Mouse (Mus musculus): ENCODE data around the gene Mars2. TPM values are rescaled to one million over a fixed set of nuclear protein-coding genes. Genes with fewer than 3 reads are reported as not detected.

Gene Mars2
- polyA plus RNA-seq, 1 experiment from 2014 or later, result 5.5 TPM

- DNase-seq (ENCODE audit: low spot score), result no peak
Observed at GRCm38 (mm10) chr1:55201850-55202752, 34.9 kb upstream of the Mars2 start.

GRCm38 (mm10) chr1:55205808-55206327 is 31.1 kb upstream of the Mars2 start:
- WGBS, result 69% methylated on average over 5 of the region's 5 CpGs

More at GRCm38 (mm10) chr1:55201850-55202752, 34.9 kb upstream of the Mars2 start:
- ATAC-seq (replicated peaks; ENCODE audit: low FRiP score, low TSS enrichment, low read depth), result no peak
- no peaks in the 10 kb centered on the region for H3K27me3 ChIP-seq (replicated peaks; ENCODE audit: control insufficient read depth, insufficient read depth, low read length)
- H3K4me2 ChIP-seq (ENCODE audit: low read length), result no peak overlapping the region
- H3K27ac ChIP-seq (ENCODE audit: low read depth), result peak overlapping the region; percentile 29
- no peak overlapping the region for H3K4me3 ChIP-seq (ENCODE audit: low read depth, low read length)
- H3K9ac ChIP-seq (ENCODE audit: low read length), result no peak overlapping the region
- 65% methylated on average over 18 of the region's 18 CpGs for WGBS
- H3K36me3 ChIP-seq (ENCODE audit: control insufficient read depth, insufficient read depth, low read length), result no peaks in the 10 kb centered on the region
- H3K9me3 ChIP-seq (ENCODE audit: control insufficient read depth, low read length), result no peaks in the 10 kb centered on the region
- H3K4me1 ChIP-seq (replicated peaks; ENCODE audit: control insufficient read depth, insufficient read depth, low read length), result peaks cover 10% of the 10 kb centered on the region; the same call in 1 of the 2 replicates

GRCm38 (mm10) chr1:55207561-55207960 is 29.4 kb upstream of the Mars2 start:
- Histone ChIP-seq H3K27me3 (replicated peaks; ENCODE audit: control insufficient read depth, insufficient read depth, low read length) (no peaks in the 10 kb centered on the region), H3K4me1 (replicated peaks; ENCODE audit: control insufficient read depth, insufficient read depth, low read length) (no peaks in the 10 kb centered on the region), H3K27ac (ENCODE audit: low read depth) (no peak overlapping the region), H3K4me2 (ENCODE audit: low read length) (no peak overlapping the region), H3K9ac (ENCODE audit: low read length) (no peak overlapping the region), H3K9me3 (ENCODE audit: control insufficient read depth, low read length) (no peaks in the 10 kb centered on the region), H3K4me3 (ENCODE audit: low read depth, low read length) (no peak overlapping the region), H3K36me3 (ENCODE audit: control insufficient read depth, insufficient read depth, low read length) (no peaks in the 10 kb centered on the region)
- no peak for ATAC-seq (replicated peaks; ENCODE audit: low FRiP score, low TSS enrichment, low read depth)
- 88% methylated on average over 6 of the region's 6 CpGs for WGBS
- DNase-seq (ENCODE audit: low spot score), result no peak

More at GRCm38 (mm10) chr1:55205808-55206327, 31.1 kb upstream of the Mars2 start:
- Histone ChIP-seq H3K9me3 (ENCODE audit: control insufficient read depth, low read length) (no peaks in the 10 kb centered on the region), H3K4me2 (ENCODE audit: low read length) (no peak overlapping the region), H3K4me3 (ENCODE audit: low read depth, low read length) (no peak overlapping the region), H3K36me3 (ENCODE audit: control insufficient read depth, insufficient read depth, low read length) (no peaks in the 10 kb centered on the region), H3K9ac (ENCODE audit: low read length) (no peak overlapping the region), H3K27me3 (replicated peaks; ENCODE audit: control insufficient read depth, insufficient read depth, low read length) (no peaks in the 10 kb centered on the region), H3K27ac (ENCODE audit: low read depth) (no peak overlapping the region), H3K4me1 (replicated peaks; ENCODE audit: control insufficient read depth, insufficient read depth, low read length) (peaks cover 10% of the 10 kb centered on the region; the same call in 1 of the 2 replicates)
- DNase-seq (ENCODE audit: low spot score), result no peak
- ATAC-seq (replicated peaks; ENCODE audit: low FRiP score, low TSS enrichment, low read depth), result no peak

GRCm38 (mm10) chr1:55208500-55209140 is 28.4 kb upstream of the Mars2 start:
- 75% methylated on average over 5 of the region's 5 CpGs for WGBS
- H3K4me2 ChIP-seq (ENCODE audit: low read length), result no peak overlapping the region
- DNase-seq (ENCODE audit: low spot score) (no peak), ATAC-seq (replicated peaks; ENCODE audit: low FRiP score, low TSS enrichment, low read depth) (no peak)
- no peaks in the 10 kb centered on the region for H3K4me1 ChIP-seq (replicated peaks; ENCODE audit: control insufficient read depth, insufficient read depth, low read length)
- no peaks in the 10 kb centered on the region for H3K27me3 ChIP-seq (replicated peaks; ENCODE audit: control insufficient read depth, insufficient read depth, low read length)
- no peak overlapping the region for H3K9ac ChIP-seq (ENCODE audit: low read length)
- no peaks in the 10 kb centered on the region for H3K9me3 ChIP-seq (ENCODE audit: control insufficient read depth, low read length)
- no peak overlapping the region for H3K27ac ChIP-seq (ENCODE audit: low read depth)
- no peak overlapping the region for H3K4me3 ChIP-seq (ENCODE audit: low read depth, low read length)
- H3K36me3 ChIP-seq (ENCODE audit: control insufficient read depth, insufficient read depth, low read length), result no peaks in the 10 kb centered on the region

- 53% methylated on average over 12 of the region's 12 CpGs for WGBS
- no peaks in the 10 kb centered on the region for H3K36me3 ChIP-seq (ENCODE audit: control insufficient read depth, insufficient read depth, low read length)
- ATAC-seq (replicated peaks; ENCODE audit: low FRiP score, low TSS enrichment, low read depth), result 0 out of 2 replicates have a peak, but pooled peaks have one; percentile 43
Observed at GRCm38 (mm10) chr1:55210202-55210965, 26.6 kb upstream of the Mars2 start.

GRCm38 (mm10) chr1:55211081-55211480 is 25.9 kb upstream of the Mars2 start:
- Histone ChIP-seq H3K4me2 (ENCODE audit: low read length) (no peak overlapping the region), H3K27ac (ENCODE audit: low read depth) (no peak overlapping the region), H3K9ac (ENCODE audit: low read length) (no peak overlapping the region), H3K36me3 (ENCODE audit: control insufficient read depth, insufficient read depth, low read length) (no peaks in the 10 kb centered on the region), H3K4me3 (ENCODE audit: low read depth, low read length) (no peak overlapping the region), H3K4me1 (replicated peaks; ENCODE audit: control insufficient read depth, insufficient read depth, low read length) (no peaks in the 10 kb centered on the region), H3K27me3 (replicated peaks; ENCODE audit: control insufficient read depth, insufficient read depth, low read length) (no peaks in the 10 kb centered on the region), H3K9me3 (ENCODE audit: control insufficient read depth, low read length) (no peaks in the 10 kb centered on the region)
- DNase-seq (ENCODE audit: low spot score), result no peak
- 80% methylated on average over 8 of the region's 8 CpGs for WGBS
- ATAC-seq (replicated peaks; ENCODE audit: low FRiP score, low TSS enrichment, low read depth), result no peak

More at GRCm38 (mm10) chr1:55210202-55210965, 26.6 kb upstream of the Mars2 start:
- no peak overlapping the region for H3K4me3 ChIP-seq (ENCODE audit: low read depth, low read length)
- no peak overlapping the region for H3K9ac ChIP-seq (ENCODE audit: low read length)
- H3K27me3 ChIP-seq (replicated peaks; ENCODE audit: control insufficient read depth, insufficient read depth, low read length), result no peaks in the 10 kb centered on the region
- no peak overlapping the region for H3K4me2 ChIP-seq (ENCODE audit: low read length)
- DNase-seq (ENCODE audit: low spot score), result no peak
- H3K4me1 ChIP-seq (replicated peaks; ENCODE audit: control insufficient read depth, insufficient read depth, low read length), result no peaks in the 10 kb centered on the region
- H3K27ac ChIP-seq (ENCODE audit: low read depth), result no peak overlapping the region
- no peaks in the 10 kb centered on the region for H3K9me3 ChIP-seq (ENCODE audit: control insufficient read depth, low read length)

- WGBS, result 81% methylated on average over 4 of the region's 4 CpGs
- Histone ChIP-seq H3K4me1 (replicated peaks; ENCODE audit: control insufficient read depth, insufficient read depth, low read length) (no peaks in the 10 kb centered on the region), H3K27me3 (replicated peaks; ENCODE audit: control insufficient read depth, insufficient read depth, low read length) (no peaks in the 10 kb centered on the region), H3K9ac (ENCODE audit: low read length) (no peak overlapping the region), H3K4me2 (ENCODE audit: low read length) (no peak overlapping the region), H3K27ac (ENCODE audit: low read depth) (no peak overlapping the region), H3K9me3 (ENCODE audit: control insufficient read depth, low read length) (no peaks in the 10 kb centered on the region), H3K4me3 (ENCODE audit: low read depth, low read length) (no peak overlapping the region), H3K36me3 (ENCODE audit: control insufficient read depth, insufficient read depth, low read length) (no peaks in the 10 kb centered on the region)
- DNase-seq (ENCODE audit: low spot score), result no peak
- ATAC-seq (replicated peaks; ENCODE audit: low FRiP score, low TSS enrichment, low read depth), result no peak
Observed at GRCm38 (mm10) chr1:55212771-55213170, 24.2 kb upstream of the Mars2 start.

- Histone ChIP-seq H3K27me3 (replicated peaks; ENCODE audit: control insufficient read depth, insufficient read depth, low read length) (no peaks in the 10 kb centered on the region), H3K4me3 (ENCODE audit: low read depth, low read length) (no peak overlapping the region), H3K4me2 (ENCODE audit: low read length) (no peak overlapping the region), H3K9me3 (ENCODE audit: control insufficient read depth, low read length) (no peaks in the 10 kb centered on the region), H3K4me1 (replicated peaks; ENCODE audit: control insufficient read depth, insufficient read depth, low read length) (no peaks in the 10 kb centered on the region), H3K27ac (ENCODE audit: low read depth) (no peak overlapping the region), H3K36me3 (ENCODE audit: control insufficient read depth, insufficient read depth, low read length) (no peaks in the 10 kb centered on the region), H3K9ac (ENCODE audit: low read length) (no peak overlapping the region)
- 0 out of 2 replicates have a peak, but pooled peaks have one; percentile 55 for ATAC-seq (replicated peaks; ENCODE audit: low FRiP score, low TSS enrichment, low read depth)
- WGBS, result 32% methylated on average over 6 of the region's 6 CpGs
- DNase-seq (ENCODE audit: low spot score), result no peak
Observed at GRCm38 (mm10) chr1:55213475-55213874, 23.5 kb upstream of the Mars2 start.

Measured in intestine, embryonic 14.5 days (tissue).